In the genomic region with DNA sequence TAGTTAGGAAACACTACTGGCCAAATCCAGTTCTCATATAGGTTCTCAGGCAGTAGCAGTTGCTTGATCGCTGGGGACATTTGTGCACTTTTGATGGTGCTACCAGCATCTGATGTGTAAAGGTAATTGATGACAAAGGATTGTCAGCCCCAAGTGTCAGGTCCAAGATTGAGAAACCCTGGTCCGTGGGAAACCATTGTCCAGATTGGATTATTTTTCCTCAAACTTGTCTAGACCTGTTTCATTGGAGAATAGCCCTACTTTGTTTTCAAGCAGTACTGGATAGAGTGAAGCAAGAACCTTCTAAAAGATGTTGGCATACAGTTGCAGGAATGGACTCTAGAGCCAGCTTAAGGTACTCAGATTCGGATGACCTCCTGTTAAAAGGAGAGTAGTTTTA, we compare ENCODE assay signal across 17 mouse cellular contexts. TPM values are rescaled to one million over a fixed set of nuclear protein-coding genes. Genes with fewer than 3 reads are reported as not detected.
"Had no signal": no experiment of that assay in that cellular context is flagged by ENCODE, and none has a peak within 500 bp of the region (broad histone marks: within the 10 kb centered on the region; RNA-seq: fewer than 3 reads in every experiment).

No protein-coding gene starts in this region.

- H3K4me2 ChIP-seq: limb, embryonic 13.5 days; midbrain, embryonic 11.5 days had no signal

- H3K27me3 ChIP-seq: limb, embryonic 13.5 days had no signal

- H3K4me3 ChIP-seq: limb, embryonic 10.5 days; limb, embryonic 13.5 days had no signal

- H3K9me3 ChIP-seq: limb, embryonic 10.5 days; limb, embryonic 13.5 days had no signal

- DNase-seq: kidney, adult 9 months; kidney, postnatal 14 days; kidney, postnatal 4 days; layer of hippocampus, adult 9-11 months; liver; lung, adult 2 months; lung, postnatal 14 days; lung, postnatal 4 days; midbrain, embryonic 14.5 days; thymus, adult 2 months; thymus, postnatal 14 days; thymus, postnatal 4 days had no signal

- H3K27ac ChIP-seq: limb, embryonic 10.5 days; limb, embryonic 13.5 days; liver, embryonic 14.5 days; stomach, postnatal 0 days had no signal

- H3K9ac ChIP-seq: limb, embryonic 13.5 days; liver, embryonic 14.5 days had no signal

RNA-seq across cellular contexts. Expression of gene Otoa, which starts 38.4 kb away (rescaled TPM):
- polyA plus RNA-seq: limb, embryonic 10.5 days had no signal
